Mouse (Mus musculus) hindbrain, embryonic 12.5 days (tissue): Measurements from ENCODE around the gene Rapgef1. TPM values are rescaled to one million over a fixed set of nuclear protein-coding genes. Genes with fewer than 3 reads are reported as not detected.
A peak's percentile ranks its signal among the peaks of the same experiment; 100 is the strongest.

Experiments
- ATAC-seq: fragments of 200-750 bp; cut with Nextera tagmentation; 2 replicates; pipeline ENCODE4 v1.8.0; 2017; ENCODE audit warnings: moderate TSS enrichment; ENCODE audit not compliant: low FRiP score
- H3K27ac ChIP-seq: fragments of 300-500 bp; sonication (generic); 2 replicates; pipeline ENCODE4 v1.5.1; 2016; ENCODE audit warnings: mild to moderate bottlenecking
- H3K27me3 ChIP-seq: fragments of 300-500 bp; sonication (generic); 2 replicates; pipeline ENCODE4 v1.6.1; 2016; ENCODE audit warnings: mild to moderate bottlenecking
- H3K36me3 ChIP-seq: fragments of 300-500 bp; sonication (generic); 2 replicates; pipeline ENCODE4 v1.6.1; 2016; ENCODE audit warnings: mild to moderate bottlenecking
- H3K4me1 ChIP-seq: fragments of 300-500 bp; sonication (generic); 2 replicates; pipeline ENCODE4 v1.6.1; 2016
- H3K4me2 ChIP-seq: fragments of 300-500 bp; sonication (generic); replicated peaks from 2 replicates; pipeline ENCODE4 v1.6.1; 2016; ENCODE audit warnings: mild to moderate bottlenecking
- H3K4me3 ChIP-seq: fragments of 300-500 bp; sonication (generic); 2 replicates; pipeline ENCODE4 v1.5.1; 2016; ENCODE audit warnings: mild to moderate bottlenecking
- H3K9ac ChIP-seq: fragments of 300-500 bp; sonication (generic); 2 replicates; pipeline ENCODE4 v1.6.1; 2016; ENCODE audit warnings: mild to moderate bottlenecking, moderate library complexity
- H3K9me3 ChIP-seq: fragments of 300-500 bp; sonication (generic); replicated peaks from 2 replicates; pipeline ENCODE4 v1.6.1; 2016; ENCODE audit warnings: mild to moderate bottlenecking
- WGBS: fragments of 180-500 bp; shearing (Covaris S2); methylation state at CpG from one replicate; pipeline ENCODE4 v1.1.7; 2016; 5-methylcytosine and 5-hydroxymethylcytosine counted together
- polyA plus RNA-seq: library from polyadenylated mRNA; unstranded; fragments of >200 nt; fragmentation: Nextera tagmentation; extraction: Ambion mirVana; gene quantifications from 2 replicates; pipeline ENCODE4 v1.2.1, GENCODE M21; 2016

The Rapgef1 gene
- polyA plus RNA-seq, 1 experiment from 2014 or later: 24.7 TPM

- Histone ChIP-seq H3K9me3 (no peaks in the 10 kb centered on the region), H3K4me1 (peaks cover 22% of the 10 kb centered on the region), H3K9ac (no peak overlapping the region), H3K4me3 (no peak overlapping the region), H3K27ac (no peak overlapping the region), H3K36me3 (0 out of 2 replicates have a peak, but pooled peaks cover 2% of the 10 kb centered on the region), H3K27me3 (no peaks in the 10 kb centered on the region), H3K4me2 (no peak overlapping the region)
- 85% methylated on average over 10 of the region's 10 CpGs for WGBS
- ATAC-seq: no peak
These were observed 30.4 kb downstream of the Rapgef1 start for GRCm38 (mm10) chr2:29649795-29650457.

- no peaks in the 10 kb centered on the region for H3K9me3 ChIP-seq
- H3K36me3 ChIP-seq: no peaks in the 10 kb centered on the region
- 85% methylated on average over 5 of the region's 5 CpGs for WGBS
- no peak for ATAC-seq
- peaks cover 22% of the 10 kb centered on the region for H3K4me1 ChIP-seq
- no peak overlapping the region for H3K9ac ChIP-seq
- no peak overlapping the region for H3K27ac ChIP-seq
- H3K27me3 ChIP-seq: no peaks in the 10 kb centered on the region
- no peak overlapping the region for H3K4me3 ChIP-seq
- no peak overlapping the region for H3K4me2 ChIP-seq
These were observed 32.4 kb downstream of the Rapgef1 start for GRCm38 (mm10) chr2:29651876-29652275.

- ATAC-seq: no peak
- H3K4me3 ChIP-seq: no peak overlapping the region
- H3K9ac ChIP-seq: no peak overlapping the region
- no peaks in the 10 kb centered on the region for H3K27me3 ChIP-seq
- H3K9me3 ChIP-seq: no peaks in the 10 kb centered on the region
- H3K4me2 ChIP-seq: no peak overlapping the region
- no peaks in the 10 kb centered on the region for H3K36me3 ChIP-seq
- 98% methylated on average over 5 of the region's 5 CpGs for WGBS
- no peak overlapping the region for H3K27ac ChIP-seq
- H3K4me1 ChIP-seq: peaks cover 21% of the 10 kb centered on the region
These were observed 35.9 kb downstream of the Rapgef1 start for GRCm38 (mm10) chr2:29655433-29655832.

DNA sequence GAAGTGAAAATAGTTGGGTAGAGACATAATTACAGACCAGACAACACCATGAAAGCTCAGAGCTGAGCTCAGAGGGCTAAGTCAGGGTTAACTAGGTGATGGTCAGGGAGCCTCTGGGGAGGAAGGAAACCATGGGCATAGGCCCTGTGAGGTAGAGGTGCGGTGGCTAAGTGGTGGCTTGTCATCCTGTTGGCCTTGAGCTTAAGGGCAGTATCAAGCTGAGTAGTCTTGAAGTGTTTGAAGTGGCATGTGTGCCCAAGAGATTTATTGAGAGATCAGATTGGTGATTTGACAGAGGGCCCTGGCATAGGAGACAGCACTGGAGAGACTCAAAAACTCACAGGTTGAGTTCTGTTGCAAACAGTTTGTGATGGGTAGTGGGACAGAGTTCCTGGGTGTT is 36.6 kb downstream of the Rapgef1 start:
- Histone ChIP-seq H3K27ac (no peak overlapping the region), H3K36me3 (no peaks in the 10 kb centered on the region), H3K4me3 (no peak overlapping the region), H3K4me2 (no peak overlapping the region), H3K4me1 (peaks cover 21% of the 10 kb centered on the region), H3K9me3 (no peaks in the 10 kb centered on the region), H3K27me3 (no peaks in the 10 kb centered on the region), H3K9ac (no peak overlapping the region)
- 90% methylated on average over 1 of the region's 1 CpGs for WGBS
- ATAC-seq: no peak

DNA sequence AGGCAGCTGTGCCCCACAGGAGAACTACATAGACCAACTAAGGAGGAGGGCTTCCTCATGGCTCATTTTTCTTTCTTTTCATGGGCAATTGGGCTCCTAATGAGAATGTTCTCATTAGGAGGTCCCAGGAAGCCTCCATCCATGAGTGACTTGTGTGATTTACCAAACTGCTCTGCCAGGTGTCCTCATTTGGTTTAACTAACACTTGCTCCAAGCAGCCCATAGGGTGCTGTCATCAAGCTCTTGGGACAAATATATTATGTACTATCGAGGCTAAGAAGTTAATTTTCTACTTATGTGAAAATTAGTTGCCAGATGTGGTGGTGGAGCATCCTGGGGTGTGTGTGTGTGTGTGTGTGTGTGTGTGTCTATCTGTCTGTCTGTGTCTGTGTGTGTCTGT is 37.6 kb downstream of the Rapgef1 start:
- no peak overlapping the region for H3K4me2 ChIP-seq
- H3K9ac ChIP-seq: no peak overlapping the region
- no peak overlapping the region for H3K27ac ChIP-seq
- no peak overlapping the region for H3K4me3 ChIP-seq
- H3K9me3 ChIP-seq: no peaks in the 10 kb centered on the region
- H3K4me1 ChIP-seq: peaks cover 26% of the 10 kb centered on the region
- H3K36me3 ChIP-seq: no peaks in the 10 kb centered on the region
- 57% methylated on average over 1 of the region's 1 CpGs for WGBS
- no peaks in the 10 kb centered on the region for H3K27me3 ChIP-seq
- no peak for ATAC-seq

- Histone ChIP-seq H3K27ac (no peak overlapping the region), H3K9ac (no peak overlapping the region), H3K9me3 (no peaks in the 10 kb centered on the region), H3K36me3 (no peaks in the 10 kb centered on the region), H3K4me1 (peaks cover 25% of the 10 kb centered on the region), H3K4me2 (no peak overlapping the region), H3K27me3 (no peaks in the 10 kb centered on the region), H3K4me3 (no peak overlapping the region)
- ATAC-seq: no peak
- 82% methylated on average over 6 of the region's 6 CpGs for WGBS
These were observed 42.3 kb downstream of the Rapgef1 start for GRCm38 (mm10) chr2:29661751-29662191.

DNA sequence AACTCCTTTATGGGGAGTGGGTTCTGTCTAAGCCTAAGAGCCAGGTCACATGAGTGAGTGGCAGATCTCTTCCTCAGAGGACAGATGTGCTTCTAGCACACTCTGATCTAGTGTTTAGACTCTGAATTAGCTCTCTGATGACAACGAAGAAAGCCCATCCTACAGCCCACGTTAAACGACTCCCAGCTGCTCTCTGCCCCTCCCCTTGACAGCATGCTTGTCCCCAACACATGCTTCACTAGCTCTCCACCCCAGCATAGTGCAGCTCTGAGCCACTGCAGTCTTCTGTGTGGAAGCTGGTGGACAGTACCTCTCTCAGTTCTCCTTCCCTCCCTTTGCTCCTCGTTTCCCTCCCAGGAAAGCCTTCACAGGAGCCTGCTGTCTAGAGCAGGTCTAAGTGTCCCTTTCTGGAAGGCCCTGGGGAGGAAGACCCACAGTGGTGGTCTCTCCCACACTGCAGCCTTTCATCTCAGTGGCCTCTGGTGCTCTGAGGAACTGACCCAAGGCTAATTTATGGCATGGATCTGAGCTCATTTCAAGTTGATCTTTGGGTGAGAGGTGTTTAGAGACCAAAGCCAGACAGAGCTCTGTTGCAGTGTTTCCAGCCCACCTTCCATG is 43.8 kb downstream of the Rapgef1 start:
- Histone ChIP-seq H3K4me1 (peaks cover 21% of the 10 kb centered on the region), H3K27me3 (no peaks in the 10 kb centered on the region), H3K9me3 (no peaks in the 10 kb centered on the region), H3K4me2 (no peak overlapping the region), H3K36me3 (no peaks in the 10 kb centered on the region), H3K9ac (0 out of 2 replicates have a peak overlapping the region, but pooled peaks have one; percentile 13), H3K4me3 (no peak overlapping the region), H3K27ac (no peak overlapping the region)
- whole genome bisulfite sequencing: 22% methylated on average over 4 of the region's 4 CpGs
- ATAC-seq: 0 out of 2 replicates have a peak, but pooled peaks have one; percentile 32

DNA sequence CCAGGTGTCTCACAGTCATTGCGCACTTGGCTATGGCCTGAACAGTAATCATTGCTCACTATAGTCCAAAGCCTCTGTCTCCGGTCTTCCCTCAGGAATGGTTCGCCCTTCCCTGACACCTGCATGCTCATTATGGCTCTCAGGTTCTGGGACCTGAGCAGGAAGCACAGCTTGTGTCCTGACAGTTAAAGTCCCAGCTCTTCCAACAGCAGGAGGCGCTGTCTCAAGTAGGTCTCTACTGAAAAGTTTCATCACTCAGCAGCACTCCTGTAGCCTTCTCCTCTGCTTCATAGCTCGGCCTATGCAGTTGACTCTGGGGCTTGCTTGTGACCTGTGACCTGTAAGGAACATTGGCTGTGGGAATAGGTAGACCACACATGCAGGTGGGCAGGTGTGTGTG is 45.9 kb downstream of the Rapgef1 start:
- H3K9ac ChIP-seq: no peak overlapping the region
- H3K27ac ChIP-seq: no peak overlapping the region
- 83% methylated on average over 5 of the region's 5 CpGs for WGBS
- H3K27me3 ChIP-seq: no peaks in the 10 kb centered on the region
- no peaks in the 10 kb centered on the region for H3K36me3 ChIP-seq
- H3K4me2 ChIP-seq: no peak overlapping the region
- no peak overlapping the region for H3K4me3 ChIP-seq
- peaks cover 27% of the 10 kb centered on the region for H3K4me1 ChIP-seq
- no peak for ATAC-seq
- H3K9me3 ChIP-seq: no peaks in the 10 kb centered on the region

DNA sequence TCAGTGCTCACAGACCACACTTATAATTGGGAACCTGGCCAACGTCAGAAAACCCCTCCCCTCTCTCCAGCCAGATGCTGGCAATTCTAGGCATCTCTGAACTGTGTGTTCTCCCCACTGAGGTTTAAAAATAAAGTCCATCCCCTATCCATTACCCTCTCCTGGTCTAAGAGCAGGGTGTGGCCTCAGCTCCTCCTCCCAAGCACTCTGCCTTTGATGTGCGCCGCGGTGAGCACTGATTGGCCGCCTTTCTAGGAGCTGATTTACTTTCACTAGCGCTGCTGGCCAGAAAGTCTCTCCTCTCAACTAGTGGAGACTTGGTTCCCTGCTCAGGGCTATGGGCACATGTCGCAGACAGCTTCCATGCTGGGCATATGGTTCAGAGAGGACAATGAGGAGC is 47.1 kb downstream of the Rapgef1 start:
- no peak for ATAC-seq
- Histone ChIP-seq H3K9me3 (no peaks in the 10 kb centered on the region), H3K9ac (no peak overlapping the region), H3K36me3 (no peaks in the 10 kb centered on the region), H3K27me3 (no peaks in the 10 kb centered on the region), H3K4me1 (peaks cover 35% of the 10 kb centered on the region), H3K27ac (no peak overlapping the region), H3K4me3 (no peak overlapping the region), H3K4me2 (no peak overlapping the region)
- WGBS: 12% methylated on average over 7 of the region's 7 CpGs

DNA sequence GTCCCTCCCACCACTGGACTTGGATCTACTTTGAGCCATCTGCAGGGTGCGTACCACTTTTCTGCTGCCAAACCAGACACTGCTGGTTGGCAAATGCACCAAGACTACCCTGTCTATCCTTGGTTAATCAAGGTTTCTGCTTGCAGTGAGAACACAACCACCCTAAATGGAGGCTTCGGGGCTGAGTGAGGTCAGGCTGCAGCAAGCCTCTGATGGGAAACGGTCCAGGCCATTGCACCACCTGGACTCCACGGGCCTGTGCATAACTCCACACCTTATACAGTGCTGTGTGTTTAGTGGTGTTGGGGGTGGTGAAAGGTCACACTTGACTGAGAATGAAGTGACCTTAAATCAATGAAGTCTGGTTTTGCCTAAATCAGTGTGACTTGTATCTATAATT is 47.6 kb downstream of the Rapgef1 start:
- Histone ChIP-seq H3K4me1 (peaks cover 37% of the 10 kb centered on the region), H3K27me3 (no peaks in the 10 kb centered on the region), H3K36me3 (no peaks in the 10 kb centered on the region), H3K9me3 (no peaks in the 10 kb centered on the region), H3K4me2 (no peak overlapping the region), H3K27ac (no peak overlapping the region), H3K4me3 (no peak overlapping the region), H3K9ac (no peak overlapping the region)
- no peak for ATAC-seq
- 93% methylated on average over 4 of the region's 4 CpGs for WGBS

GRCm38 (mm10) chr2:29668011-29668691 is 48.6 kb downstream of the Rapgef1 start:
- ATAC-seq: no peak
- Histone ChIP-seq H3K27ac (no peak overlapping the region), H3K36me3 (no peaks in the 10 kb centered on the region), H3K4me1 (peaks cover 37% of the 10 kb centered on the region), H3K27me3 (no peaks in the 10 kb centered on the region), H3K9me3 (no peaks in the 10 kb centered on the region), H3K9ac (no peak overlapping the region), H3K4me2 (no peak overlapping the region), H3K4me3 (no peak overlapping the region)
- WGBS: 88% methylated on average over 7 of the region's 7 CpGs

- Histone ChIP-seq H3K27ac (no peak overlapping the region), H3K4me2 (no peak overlapping the region), H3K36me3 (no peaks in the 10 kb centered on the region), H3K27me3 (no peaks in the 10 kb centered on the region), H3K9ac (no peak overlapping the region), H3K4me1 (peaks cover 35% of the 10 kb centered on the region), H3K4me3 (no peak overlapping the region), H3K9me3 (no peaks in the 10 kb centered on the region)
- 90% methylated on average over 4 of the region's 4 CpGs for WGBS
- no peak for ATAC-seq
These were observed 49.4 kb downstream of the Rapgef1 start for GRCm38 (mm10) chr2:29668963-29669362.
